Mouse (Mus musculus) layer of hippocampus, adult 8-10 months (tissue): ENCODE measurements at regions not wholly inside any gene's neighbourhood (a gene's known extent, or its start where the extent isn't known, plus 50 kb on each side); places are given as distances from the start of the nearest gene placed in this dataset.
A peak's percentile ranks its signal among the peaks of the same experiment; 100 is the strongest.

Source experiments
- DNase-seq, 2 experiments: peaks; one replicate each; pipeline ENCODE4 v3.0.0; 2022; ENCODE audit warnings: low spot score in 2 of 2

GRCm38 (mm10) chr7:95082248-95082647, 1088.8 kb upstream of the Tenm4 start:
- peak in 1 of 2 experiments; percentile 7 for DNase-seq

GRCm38 (mm10) chr7:95084328-95084727, 1086.7 kb upstream of the Tenm4 start:
- DNase-seq = no peak

- peak in 1 of 2 experiments; percentile 9 for DNase-seq
These were observed 1079.7 kb upstream of the Tenm4 start for GRCm38 (mm10) chr7:95091360-95091759.

- no peak for DNase-seq
These were observed 1042.0 kb upstream of the Tenm4 start for GRCm38 (mm10) chr7:95129020-95129419.

GRCm38 (mm10) chr7:95133038-95133437, 1038.0 kb upstream of the Tenm4 start:
- DNase-seq = no peak

- DNase-seq = no peak
These were observed 1036.9 kb upstream of the Tenm4 start for GRCm38 (mm10) chr7:95134062-95134625.

GRCm38 (mm10) chr7:95141778-95142177, 1029.3 kb upstream of the Tenm4 start:
- DNase-seq = no peak

GRCm38 (mm10) chr7:95143037-95143436, 1028.0 kb upstream of the Tenm4 start:
- no peak for DNase-seq
